ENCODE assay signal across 30 mouse cellular contexts in the genomic region with DNA sequence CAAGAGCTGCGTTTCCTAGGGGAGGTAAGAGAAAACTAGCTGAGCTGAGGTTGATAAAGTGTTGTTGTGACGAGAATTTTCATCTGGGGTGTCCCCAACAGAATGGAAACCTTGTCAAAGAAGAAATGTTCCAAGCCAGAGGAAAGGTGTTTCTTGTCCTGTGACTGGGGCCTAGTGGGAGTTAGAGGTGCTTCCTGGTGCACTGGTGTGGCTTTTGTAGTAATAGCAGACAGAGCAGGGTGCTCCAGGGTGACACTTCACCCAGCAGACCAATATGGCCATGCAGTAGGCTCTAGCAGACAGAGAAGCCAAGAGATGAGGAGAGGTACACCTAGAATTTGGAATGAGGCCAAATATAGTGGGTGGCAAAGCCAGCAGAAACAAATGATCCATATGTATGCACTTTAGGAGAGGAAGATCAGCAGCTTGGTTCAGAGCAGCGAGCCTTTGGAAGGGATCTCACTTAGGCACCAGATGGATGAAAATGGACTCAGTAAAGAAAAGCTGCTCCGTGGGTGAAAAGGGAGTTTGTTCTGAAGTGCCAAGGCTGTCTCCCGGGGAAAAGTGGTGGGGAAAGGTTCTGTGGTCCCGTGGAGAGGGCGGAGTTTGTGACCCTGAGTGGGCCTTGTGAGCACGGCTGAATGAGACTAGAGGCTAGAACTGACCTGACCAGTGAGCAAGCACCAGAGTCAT. TPM values are rescaled to one million over a fixed set of nuclear protein-coding genes. Genes with fewer than 3 reads are reported as not detected.
"Had no signal": no experiment of that assay in that cellular context is flagged by ENCODE, and none has a peak within 500 bp of the region (broad histone marks: within the 10 kb centered on the region; RNA-seq: fewer than 3 reads in every experiment).

No protein-coding gene starts in this region.

- H3K4me3 ChIP-seq: embryonic facial prominence, embryonic 10.5 days; embryonic facial prominence, embryonic 12.5 days; embryonic facial prominence, embryonic 13.5 days; embryonic facial prominence, embryonic 15.5 days; erythroblast, embryonic 14.5 days; forebrain, embryonic 10.5 days; forebrain, embryonic 12.5 days; forebrain, embryonic 13.5 days; forebrain, embryonic 15.5 days; gastrocnemius, adult 2 months; heart, adult 2 months; heart, embryonic 10.5 days had no signal

- H3K9me3 ChIP-seq: embryonic facial prominence, embryonic 10.5 days; embryonic facial prominence, embryonic 12.5 days; embryonic facial prominence, embryonic 13.5 days; embryonic facial prominence, embryonic 15.5 days; forebrain, embryonic 10.5 days; forebrain, embryonic 12.5 days; forebrain, embryonic 13.5 days; forebrain, embryonic 15.5 days; heart, embryonic 10.5 days had no signal

- H3K27me3 ChIP-seq: embryonic facial prominence, embryonic 12.5 days; embryonic facial prominence, embryonic 13.5 days; embryonic facial prominence, embryonic 15.5 days; forebrain, embryonic 12.5 days; forebrain, embryonic 13.5 days; forebrain, embryonic 15.5 days had no signal

- H3K4me1 ChIP-seq: embryonic facial prominence, embryonic 10.5 days; embryonic facial prominence, embryonic 12.5 days; embryonic facial prominence, embryonic 13.5 days; embryonic facial prominence, embryonic 15.5 days; forebrain, embryonic 10.5 days; forebrain, embryonic 12.5 days; forebrain, embryonic 13.5 days; forebrain, embryonic 15.5 days had no signal

- DNase-seq: cerebellum, adult 8-10 months; cerebellum, adult 9-10 months; cerebellum, adult 9-11 months; cerebellum, postnatal 14 days; cerebellum, postnatal 25 days; cerebellum, postnatal 36 days; embryo, embryonic 11 days; forebrain, postnatal 0 days; gastrocnemius, adult 2 months; gastrocnemius, postnatal 10 days; gastrocnemius, postnatal 14 days; gastrocnemius, postnatal 25 days; gastrocnemius, postnatal 36 days; heart, adult 18-20 months; heart, adult 2 months had no signal

- H3K4me2 ChIP-seq: embryonic facial prominence, embryonic 12.5 days; embryonic facial prominence, embryonic 13.5 days; embryonic facial prominence, embryonic 15.5 days; forebrain, embryonic 12.5 days; forebrain, embryonic 13.5 days; forebrain, embryonic 15.5 days had no signal

- ATAC-seq: forebrain, embryonic 13.5 days; forebrain, embryonic 14.5 days; forebrain, embryonic 15.5 days; forebrain, embryonic 16.5 days; forebrain, postnatal 0 days had no signal

- H3K27ac ChIP-seq: embryonic facial prominence, embryonic 10.5 days; embryonic facial prominence, embryonic 12.5 days; embryonic facial prominence, embryonic 13.5 days; embryonic facial prominence, embryonic 15.5 days; forebrain, embryonic 10.5 days; forebrain, embryonic 12.5 days; forebrain, embryonic 13.5 days; forebrain, embryonic 15.5 days; gastrocnemius, adult 2 months; heart, adult 2 months; heart, embryonic 10.5 days had no signal

- H3K9ac ChIP-seq: embryonic facial prominence, embryonic 12.5 days; embryonic facial prominence, embryonic 13.5 days; embryonic facial prominence, embryonic 15.5 days; forebrain, embryonic 12.5 days; forebrain, embryonic 13.5 days; forebrain, embryonic 15.5 days; forebrain, postnatal 0 days had no signal

RNA-seq across cellular contexts. Expression of a gene that starts 55.0 kb away (rescaled TPM):
- total RNA-seq: common myeloid progenitor, adult 5-6 weeks; forebrain, postnatal 0 days; granulocyte monocyte progenitor cell, adult 5-6 weeks had no signal
- polyA plus RNA-seq: embryonic facial prominence, embryonic 11.5 days; erythroblast, embryonic 14.5 days; forebrain, embryonic 10.5 days; forebrain, embryonic 12.5 days; forebrain, embryonic 13.5 days; forebrain, embryonic 14.5 days; forebrain, embryonic 15.5 days; forebrain, embryonic 16.5 days; forebrain, postnatal 0 days had no signal
